Comparison of ENCODE assay signal across 12 mouse cellular contexts in the genomic region with DNA sequence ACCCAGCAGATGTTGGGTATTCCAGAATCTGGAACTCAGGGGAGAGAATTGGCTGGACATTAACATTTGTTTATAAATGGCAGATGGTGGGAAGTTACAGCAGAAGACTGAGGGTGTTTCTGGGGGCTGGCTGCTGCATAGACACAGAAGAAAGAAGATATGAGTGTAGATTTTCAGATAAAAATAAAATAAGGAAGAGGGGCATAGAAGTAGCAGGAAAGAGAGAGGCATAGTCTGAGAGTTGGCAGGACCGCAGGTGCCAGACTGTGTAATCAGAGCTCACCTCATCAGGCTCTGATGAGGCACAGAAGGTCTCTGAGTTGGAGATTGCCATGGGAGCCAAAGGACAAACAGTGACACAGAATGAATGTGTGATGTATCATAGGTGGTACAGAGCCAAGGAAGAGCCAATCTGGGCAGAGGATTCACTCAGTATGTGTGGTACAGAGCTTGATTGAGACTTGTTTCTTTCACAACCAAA.
DNase-seq lines count a peak whose midpoint lies in the region; ATAC-seq and TF ChIP-seq lines count a peak whose summit lies in the region.
"Had no signal": no experiment of that assay in that cellular context is flagged by ENCODE, and none has a peak within 500 bp of the region (broad histone marks: within the 10 kb centered on the region; RNA-seq: fewer than 3 reads in every experiment).

No protein-coding gene starts in this region.

- H3K27ac ChIP-seq in forebrain, postnatal 0 days (ENCODE audit: low read depth, low read length) = no peak overlapping the region
- H3K27ac ChIP-seq in forebrain, embryonic 10.5 days = no peak overlapping the region
- no peak overlapping the region for H3K27ac ChIP-seq in lung, postnatal 0 days (ENCODE audit: low read length)
- H3K27ac ChIP-seq: forebrain, embryonic 12.5 days had no signal

- H3K27me3 ChIP-seq in forebrain, postnatal 0 days (ENCODE audit: insufficient read depth, low read length) = no peaks in the 10 kb centered on the region
- H3K27me3 ChIP-seq in forebrain, embryonic 10.5 days (ENCODE audit: poor library complexity, severe bottlenecking) = no peaks in the 10 kb centered on the region
- no peaks in the 10 kb centered on the region for H3K27me3 ChIP-seq in lung, postnatal 0 days (replicated peaks; ENCODE audit: insufficient read depth, low read length)
- H3K27me3 ChIP-seq: forebrain, embryonic 12.5 days; Patski had no signal

- no peak for TF ChIP-seq CTCF in forebrain, postnatal 0 days (IDR thresholded peaks at IDR 0.05; ENCODE audit: low read depth)
- no peak for TF ChIP-seq CTCF in lung, postnatal 0 days (IDR thresholded peaks at IDR 0.05)

- H3K36me3 ChIP-seq in forebrain, postnatal 0 days (ENCODE audit: insufficient read depth) = no peaks in the 10 kb centered on the region
- no peaks in the 10 kb centered on the region for H3K36me3 ChIP-seq in forebrain, embryonic 10.5 days (replicated peaks)
- H3K36me3 ChIP-seq in lung, postnatal 0 days (ENCODE audit: insufficient read depth, low read length) = no peaks in the 10 kb centered on the region
- H3K36me3 ChIP-seq: forebrain, embryonic 12.5 days had no signal

- H3K9me3 ChIP-seq in forebrain, postnatal 0 days (ENCODE audit: low read length) = no peaks in the 10 kb centered on the region
- H3K9me3 ChIP-seq in forebrain, embryonic 10.5 days = no peaks in the 10 kb centered on the region
- H3K9me3 ChIP-seq in lung, postnatal 0 days (ENCODE audit: low read length) = no peaks in the 10 kb centered on the region
- H3K9me3 ChIP-seq: forebrain, embryonic 12.5 days had no signal

- H3K4me1 ChIP-seq in forebrain, postnatal 0 days (ENCODE audit: insufficient read depth) = no peaks in the 10 kb centered on the region
- no peaks in the 10 kb centered on the region for H3K4me1 ChIP-seq in forebrain, embryonic 10.5 days
- H3K4me1 ChIP-seq in lung, postnatal 0 days (ENCODE audit: insufficient read depth, low read depth, low read length) = no peaks in the 10 kb centered on the region
- H3K4me1 ChIP-seq: forebrain, embryonic 12.5 days had no signal

- WGBS in forebrain, postnatal 0 days = 93% methylated on average over 1 of the region's 1 CpGs
- WGBS in forebrain, embryonic 10.5 days = 87% methylated on average over 1 of the region's 1 CpGs
- 78% methylated on average over 1 of the region's 1 CpGs for WGBS in lung, postnatal 0 days

- H3K4me3 ChIP-seq in forebrain, postnatal 0 days (ENCODE audit: low read depth, low read length) = no peak overlapping the region
- H3K4me3 ChIP-seq in forebrain, embryonic 10.5 days = no peak overlapping the region
- no peak overlapping the region for H3K4me3 ChIP-seq in lung, postnatal 0 days (ENCODE audit: low read depth, low read length)
- H3K4me3 ChIP-seq: forebrain, embryonic 12.5 days had no signal

- TF ChIP-seq EP300 in lung, postnatal 0 days (IDR thresholded peaks at IDR 0.05) = no peak

- ATAC-seq in forebrain, postnatal 0 days = peak; percentile 34
- ATAC-seq in lung, postnatal 0 days = no peak
- ATAC-seq: inflammation-experienced regulatory T-cells, adult 6 months; Patski had no signal

- no peak overlapping the region for H3K9ac ChIP-seq in forebrain, postnatal 0 days
- no peak overlapping the region for H3K9ac ChIP-seq in lung, postnatal 0 days (replicated peaks; ENCODE audit: low read depth)
- H3K9ac ChIP-seq: forebrain, embryonic 12.5 days had no signal

- no peak overlapping the region for H3K4me2 ChIP-seq in forebrain, postnatal 0 days (ENCODE audit: low read depth)
- no peak overlapping the region for H3K4me2 ChIP-seq in lung, postnatal 0 days (replicated peaks; ENCODE audit: low read depth, low read length)
- H3K4me2 ChIP-seq: forebrain, embryonic 12.5 days had no signal

- DNase-seq in forebrain, postnatal 0 days = peak; percentile 6
- DNase-seq in forebrain, embryonic 10.5 days (ENCODE audit: extremely low spot score, low spot score) = no peak
- peak; percentile 77 for DNase-seq in brain, adult 2 months (ENCODE audit: low read depth, low spot score)
- DNase-seq in layer of hippocampus, adult 18-20 months (ENCODE audit: low spot score in 2 of 2) = peak; percentile 16 to 43
- peak; percentile 14 to 56 for DNase-seq in left cerebral cortex, adult 9 months (ENCODE audit: low spot score in 2 of 2)
- no peak for DNase-seq in kidney, postnatal 14 days
- DNase-seq in lung, postnatal 0 days (ENCODE audit: low spot score) = no peak
- DNase-seq: lung, adult 2 months; thymus, postnatal 4 days had no signal

Comparison
In these comparisons a context has a peak if more than half of its experiments do, and no peak if none do; other contexts are left out.
1. DNase-seq: peak in forebrain, postnatal 0 days (single experiment), brain, adult 2 months (single experiment), layer of hippocampus, adult 18-20 months (2 of 2) and left cerebral cortex, adult 9 months (2 of 2); none in forebrain, embryonic 10.5 days (single experiment), kidney, postnatal 14 days (single experiment) and lung, postnatal 0 days (single experiment).